ENCODE assay signal across 8 mouse cellular contexts in genomic region chr10:127677591-127678336, GRCm38 (mm10). TPM values are rescaled to one million over a fixed set of nuclear protein-coding genes. Genes with fewer than 3 reads are reported as not detected.
DNase-seq lines count a peak whose midpoint lies in the region; ATAC-seq and TF ChIP-seq lines count a peak whose summit lies in the region.

No protein-coding gene starts in this region.

- H3K9ac ChIP-seq in hindbrain, embryonic 14.5 days: peak overlapping the region; percentile 64
- peak overlapping the region; percentile 47 for H3K9ac ChIP-seq in stomach, embryonic 14.5 days (replicated peaks; ENCODE audit: low read depth, low read length)

- peaks cover 8% of the 10 kb centered on the region; the same call in 1 of the 2 replicates for H3K36me3 ChIP-seq in forebrain, embryonic 10.5 days (replicated peaks)
- no peaks in the 10 kb centered on the region for H3K36me3 ChIP-seq in hindbrain, embryonic 14.5 days (replicated peaks; ENCODE audit: control insufficient read depth, insufficient read depth)
- H3K36me3 ChIP-seq in limb, embryonic 10.5 days: peaks cover 6% of the 10 kb centered on the region
- H3K36me3 ChIP-seq in midbrain, embryonic 10.5 days: no peaks in the 10 kb centered on the region
- no peaks in the 10 kb centered on the region for H3K36me3 ChIP-seq in stomach, embryonic 14.5 days (ENCODE audit: control insufficient read depth, insufficient read depth, low read length)

- TF ChIP-seq POLR2A in brain, embryonic 14.5 days (IDR thresholded peaks at IDR 0.05; ENCODE audit: borderline replicate concordance, extremely low read depth, insufficient read depth, insufficient read length, poor library complexity, severe bottlenecking): no peak

- H3K9me3 ChIP-seq in forebrain, embryonic 10.5 days: no peaks in the 10 kb centered on the region
- H3K9me3 ChIP-seq in hindbrain, embryonic 14.5 days (ENCODE audit: control insufficient read depth, low read length): no peaks in the 10 kb centered on the region
- no peaks in the 10 kb centered on the region for H3K9me3 ChIP-seq in limb, embryonic 10.5 days (replicated peaks)
- H3K9me3 ChIP-seq in midbrain, embryonic 10.5 days (replicated peaks): no peaks in the 10 kb centered on the region
- no peaks in the 10 kb centered on the region for H3K9me3 ChIP-seq in stomach, embryonic 14.5 days (ENCODE audit: control insufficient read depth, low read depth, low read length)

- H3K27ac ChIP-seq in forebrain, embryonic 10.5 days: peak overlapping the region; percentile 91
- H3K27ac ChIP-seq in hindbrain, embryonic 14.5 days: no peak overlapping the region
- peak overlapping the region; percentile 84 for H3K27ac ChIP-seq in limb, embryonic 10.5 days
- H3K27ac ChIP-seq in midbrain, embryonic 10.5 days (replicated peaks): peak overlapping the region; percentile 92
- no peak overlapping the region; the same call in 1 of the 2 replicates for H3K27ac ChIP-seq in stomach, embryonic 14.5 days (ENCODE audit: low read length)

- no peaks in the 10 kb centered on the region for H3K27me3 ChIP-seq in forebrain, embryonic 10.5 days (ENCODE audit: poor library complexity, severe bottlenecking)
- H3K27me3 ChIP-seq in hindbrain, embryonic 14.5 days (ENCODE audit: control insufficient read depth, insufficient read depth, low read length): no peaks in the 10 kb centered on the region
- H3K27me3 ChIP-seq in limb, embryonic 10.5 days (ENCODE audit: low read depth, poor library complexity, severe bottlenecking): no peaks in the 10 kb centered on the region
- no peaks in the 10 kb centered on the region for H3K27me3 ChIP-seq in midbrain, embryonic 10.5 days (ENCODE audit: low read depth, poor library complexity, severe bottlenecking)
- no peaks in the 10 kb centered on the region for H3K27me3 ChIP-seq in stomach, embryonic 14.5 days (ENCODE audit: control insufficient read depth, insufficient read depth, low read length)

- H3K4me3 ChIP-seq in forebrain, embryonic 10.5 days: peak overlapping the region; percentile 88
- peak overlapping the region; percentile 81 for H3K4me3 ChIP-seq in hindbrain, embryonic 14.5 days (replicated peaks; ENCODE audit: low read length)
- H3K4me3 ChIP-seq in limb, embryonic 10.5 days: peak overlapping the region; percentile 75
- H3K4me3 ChIP-seq in midbrain, embryonic 10.5 days: peak overlapping the region; percentile 88
- H3K4me3 ChIP-seq in stomach, embryonic 14.5 days (ENCODE audit: low read depth, low read length): peak overlapping the region; percentile 80

- peak overlapping the region; percentile 91 for H3K4me2 ChIP-seq in hindbrain, embryonic 14.5 days (replicated peaks)
- peak overlapping the region; percentile 98 for H3K4me2 ChIP-seq in stomach, embryonic 14.5 days (replicated peaks; ENCODE audit: low read depth, low read length)

- WGBS in forebrain, embryonic 10.5 days: 16% methylated on average over 14 of the region's 14 CpGs
- 17% methylated on average over 14 of the region's 14 CpGs for WGBS in hindbrain, embryonic 14.5 days
- WGBS in limb, embryonic 10.5 days: 18% methylated on average over 14 of the region's 14 CpGs
- WGBS in midbrain, embryonic 10.5 days: 18% methylated on average over 14 of the region's 14 CpGs
- 8% methylated on average over 14 of the region's 14 CpGs for WGBS in stomach, embryonic 14.5 days

- DNase-seq in frontal cortex, postnatal 10 days (ENCODE audit: low spot score in 2 of 2): peak; percentile 44 to 56
- DNase-seq in frontal cortex, postnatal 14 days (ENCODE audit: low spot score in 2 of 2): no peak
- DNase-seq in brain, embryonic 14.5 days (ENCODE audit: low read depth): peak; percentile 92
- no peak for DNase-seq in forebrain, embryonic 10.5 days (ENCODE audit: extremely low spot score, low spot score)
- DNase-seq in hindbrain, embryonic 14.5 days (ENCODE audit: low spot score): peak; percentile 77
- DNase-seq in limb, embryonic 10.5 days (ENCODE audit: low spot score): peak; percentile 54
- DNase-seq in midbrain, embryonic 10.5 days (ENCODE audit: low spot score): peak; percentile 56

- no peak for ATAC-seq in hindbrain, embryonic 14.5 days (ENCODE audit: low FRiP score)
- no peak for ATAC-seq in stomach, embryonic 14.5 days (ENCODE audit: insufficient number of reproducible peaks, insufficient read depth, low FRiP score, low read depth)

- H3K4me1 ChIP-seq in forebrain, embryonic 10.5 days: peaks cover 23% of the 10 kb centered on the region
- peaks cover 10% of the 10 kb centered on the region for H3K4me1 ChIP-seq in hindbrain, embryonic 14.5 days (replicated peaks; ENCODE audit: control insufficient read depth, insufficient read depth, low read length)
- H3K4me1 ChIP-seq in limb, embryonic 10.5 days: peaks cover 10% of the 10 kb centered on the region; the same call in 1 of the 2 replicates
- H3K4me1 ChIP-seq in midbrain, embryonic 10.5 days: peaks cover 20% of the 10 kb centered on the region
- H3K4me1 ChIP-seq in stomach, embryonic 14.5 days (ENCODE audit: control insufficient read depth, insufficient read depth, low read length): no peaks in the 10 kb centered on the region; the same call in 1 of the 2 replicates

- peak; percentile 81 for TF ChIP-seq CTCF in brain, embryonic 14.5 days (IDR thresholded peaks at IDR 0.05; ENCODE audit: borderline replicate concordance, extremely low read depth, insufficient read depth, insufficient read length)

RNA-seq across cellular contexts. Expression of gene Nab2, which starts 9.4 kb away (rescaled TPM):
- polyA plus RNA-seq in brain, embryonic 14.5 days (2012; rRNA removed): 7.4 and 8.0 TPM in 2 replicates
- 5.6 and 6.2 TPM in 2 replicates for polyA plus RNA-seq in forebrain, embryonic 10.5 days (2016; fragmentation: Nextera tagmentation; extraction: Ambion mirVana)
- polyA plus RNA-seq in hindbrain, embryonic 14.5 days (2014; fragmentation: Nextera tagmentation; extraction: Ambion mirVana): 2.3 and 2.6 TPM in 2 replicates
- 13.1 and 17.4 TPM in 2 replicates for polyA plus RNA-seq in limb, embryonic 10.5 days (2016; fragmentation: Nextera tagmentation; extraction: Ambion mirVana)
- 3.9 and 4.4 TPM in 2 replicates for polyA plus RNA-seq in midbrain, embryonic 10.5 days (2016; fragmentation: Nextera tagmentation; extraction: Ambion mirVana)
- 9.2 and 11.1 TPM in 2 replicates for polyA plus RNA-seq in stomach, embryonic 14.5 days (2014; fragmentation: Nextera tagmentation; extraction: Ambion mirVana)

RNA-seq across cellular contexts. Expression of gene Nemp1, which starts 11.1 kb away (rescaled TPM):
- polyA plus RNA-seq in brain, embryonic 14.5 days (2012; rRNA removed): 6.4 and 10.7 TPM in 2 replicates
- polyA plus RNA-seq in forebrain, embryonic 10.5 days (2016; fragmentation: Nextera tagmentation; extraction: Ambion mirVana): 9.9 and 10.0 TPM in 2 replicates
- polyA plus RNA-seq in hindbrain, embryonic 14.5 days (2014; fragmentation: Nextera tagmentation; extraction: Ambion mirVana): 3.3 and 4.3 TPM in 2 replicates
- polyA plus RNA-seq in limb, embryonic 10.5 days (2016; fragmentation: Nextera tagmentation; extraction: Ambion mirVana): 11.9 and 12.3 TPM in 2 replicates
- polyA plus RNA-seq in midbrain, embryonic 10.5 days (2016; fragmentation: Nextera tagmentation; extraction: Ambion mirVana): 9.0 TPM in 2 replicates
- polyA plus RNA-seq in stomach, embryonic 14.5 days (2014; fragmentation: Nextera tagmentation; extraction: Ambion mirVana): 10.2 and 11.3 TPM in 2 replicates

RNA-seq across cellular contexts. Expression of gene Myo1a, which starts 27.2 kb away (rescaled TPM):
- 2.0 and 2.6 TPM in 2 replicates for polyA plus RNA-seq in brain, embryonic 14.5 days (2012; rRNA removed)
- 0.40 and 0.44 TPM in 2 replicates for polyA plus RNA-seq in forebrain, embryonic 10.5 days (2016; fragmentation: Nextera tagmentation; extraction: Ambion mirVana)
- 0.37 and 0.76 TPM in 2 replicates for polyA plus RNA-seq in hindbrain, embryonic 14.5 days (2014; fragmentation: Nextera tagmentation; extraction: Ambion mirVana)
- polyA plus RNA-seq in limb, embryonic 10.5 days (2016; fragmentation: Nextera tagmentation; extraction: Ambion mirVana): 0.49 and 0.78 TPM in 2 replicates
- 0.41 and 0.69 TPM in 2 replicates for polyA plus RNA-seq in midbrain, embryonic 10.5 days (2016; fragmentation: Nextera tagmentation; extraction: Ambion mirVana)
- 8.8 and 9.1 TPM in 2 replicates for polyA plus RNA-seq in stomach, embryonic 14.5 days (2014; fragmentation: Nextera tagmentation; extraction: Ambion mirVana)

RNA-seq across cellular contexts. Expression of gene Stat6, which starts 35.0 kb away (rescaled TPM):
- 5.7 and 7.4 TPM in 2 replicates for polyA plus RNA-seq in brain, embryonic 14.5 days (2012; rRNA removed)
- 7.3 and 7.7 TPM in 2 replicates for polyA plus RNA-seq in forebrain, embryonic 10.5 days (2016; fragmentation: Nextera tagmentation; extraction: Ambion mirVana)
- 4.7 and 5.5 TPM in 2 replicates for polyA plus RNA-seq in hindbrain, embryonic 14.5 days (2014; fragmentation: Nextera tagmentation; extraction: Ambion mirVana)
- 8.4 and 9.7 TPM in 2 replicates for polyA plus RNA-seq in limb, embryonic 10.5 days (2016; fragmentation: Nextera tagmentation; extraction: Ambion mirVana)
- 8.2 and 8.9 TPM in 2 replicates for polyA plus RNA-seq in midbrain, embryonic 10.5 days (2016; fragmentation: Nextera tagmentation; extraction: Ambion mirVana)
- 24.7 and 26.5 TPM in 2 replicates for polyA plus RNA-seq in stomach, embryonic 14.5 days (2014; fragmentation: Nextera tagmentation; extraction: Ambion mirVana)

RNA-seq across cellular contexts. Expression of gene Tac2, which starts 46.5 kb away (rescaled TPM):
- polyA plus RNA-seq in brain, embryonic 14.5 days (2012; rRNA removed): 0.74 and 2.1 TPM in 2 replicates
- polyA plus RNA-seq in forebrain, embryonic 10.5 days (2016; fragmentation: Nextera tagmentation; extraction: Ambion mirVana): not detected in 2 replicates
- 0.41 and 0.44 TPM in 2 replicates for polyA plus RNA-seq in hindbrain, embryonic 14.5 days (2014; fragmentation: Nextera tagmentation; extraction: Ambion mirVana)
- polyA plus RNA-seq in limb, embryonic 10.5 days (2016; fragmentation: Nextera tagmentation; extraction: Ambion mirVana): 2.1 and 2.8 TPM in 2 replicates
- polyA plus RNA-seq in midbrain, embryonic 10.5 days (2016; fragmentation: Nextera tagmentation; extraction: Ambion mirVana): not detected in 2 replicates
- polyA plus RNA-seq in stomach, embryonic 14.5 days (2014; fragmentation: Nextera tagmentation; extraction: Ambion mirVana): 1.6 and 2.0 TPM in 2 replicates

Comparison
In these comparisons a context has a peak if more than half of its experiments do, and no peak if none do; other contexts are left out.
1. DNase-seq: peak in frontal cortex, postnatal 10 days (2 of 2), brain, embryonic 14.5 days (single experiment), hindbrain, embryonic 14.5 days (single experiment), limb, embryonic 10.5 days (single experiment) and midbrain, embryonic 10.5 days (single experiment); none in frontal cortex, postnatal 14 days (0 of 2) and forebrain, embryonic 10.5 days (single experiment).
2. H3K27ac ChIP-seq: peak in forebrain, embryonic 10.5 days (single experiment), limb, embryonic 10.5 days (single experiment) and midbrain, embryonic 10.5 days (single experiment); none in hindbrain, embryonic 14.5 days (single experiment) and stomach, embryonic 14.5 days (single experiment).
3. Peak in every context shown above with its lines, with median percentiles within 50 percentile points of each other: H3K4me3 ChIP-seq.